Mouse (Mus musculus) bone marrow, adult 2 months (tissue): ENCODE measurements around the gene Rad51b. TPM values are rescaled to one million over a fixed set of nuclear protein-coding genes. Genes with fewer than 3 reads are reported as not detected.

ENCODE experiments used
- H3K27ac ChIP-seq: fragments of 200-500 bp; 2 replicates; pipeline ENCODE4 v1.5.1; 2012; ENCODE audit warnings: low read depth, mild to moderate bottlenecking, control low read depth, inconsistent platforms, low read length; ENCODE audit not compliant: control insufficient read depth, poor library complexity, insufficient read depth
- H3K4me1 ChIP-seq: fragments of 200-500 bp; 2 replicates; pipeline ENCODE4 v1.6.1; 2011; ENCODE audit warnings: low read length; ENCODE audit not compliant: control insufficient read depth, insufficient read depth
- H3K4me3 ChIP-seq: fragments of 200-500 bp; replicated peaks from 2 replicates; pipeline ENCODE3; 2011; ENCODE audit warnings: mild to moderate bottlenecking, low read depth, low read length, control low read depth; ENCODE audit not compliant: control insufficient read depth
- CTCF ChIP-seq: fragments of 200-500 bp; IDR thresholded peaks from 2 replicates; pipeline ENCODE4 v1.5.1; 2011; ENCODE audit warnings: low read length, control low read depth; ENCODE audit not compliant: control insufficient read depth, insufficient read depth
- POLR2A ChIP-seq: fragments of 200-500 bp; IDR thresholded peaks from 2 replicates; pipeline ENCODE4 v1.6.1; 2011; ENCODE audit warnings: low read depth, mild to moderate bottlenecking, control low read depth, low read length, borderline replicate concordance; ENCODE audit not compliant: control insufficient read depth
- WGBS: fragments of 180-500 bp; shearing (Covaris S2); methylation state at CpG from one replicate; pipeline ENCODE4 v1.1.7; 2018; 5-methylcytosine and 5-hydroxymethylcytosine counted together
- polyA plus RNA-seq: library from polyadenylated mRNA; stranded (reverse); fragments of >200 nt; gene quantifications from 2 replicates; pipeline ENCODE4 v1.2.4, GENCODE M21; 2011; ENCODE audit warnings: low replicate concordance; ENCODE audit not compliant: missing spikeins, insufficient read depth, insufficient read length

Rad51b gene
- polyA plus RNA-seq, 1 experiment, result 2.3 TPM

GRCm38 (mm10) chr12:79807410-79807847 is 510.3 kb downstream of the Rad51b start:
- H3K4me1 ChIP-seq, result no peaks in the 10 kb centered on the region
- TF ChIP-seq POLR2A, result no peak
- no peak for TF ChIP-seq CTCF
- H3K27ac ChIP-seq, result no peak overlapping the region
- 78% methylated on average over 10 of the region's 10 CpGs for WGBS
- H3K4me3 ChIP-seq, result no peak overlapping the region

- WGBS, result 89% methylated on average over 8 of the region's 8 CpGs
- Histone ChIP-seq H3K27ac (no peak overlapping the region), H3K4me1 (no peaks in the 10 kb centered on the region), H3K4me3 (no peak overlapping the region)
- TF ChIP-seq CTCF (no peak), POLR2A (no peak)
These were observed 510.9 kb downstream of the Rad51b start for GRCm38 (mm10) chr12:79807938-79808401.

GRCm38 (mm10) chr12:79808426-79809398 is 511.6 kb downstream of the Rad51b start:
- Histone ChIP-seq H3K27ac (no peak overlapping the region), H3K4me3 (no peak overlapping the region), H3K4me1 (no peaks in the 10 kb centered on the region)
- 89% methylated on average over 18 of the region's 18 CpGs for WGBS
- TF ChIP-seq CTCF (no peak), POLR2A (no peak)

GRCm38 (mm10) chr12:79809518-79809917 is 512.4 kb downstream of the Rad51b start:
- TF ChIP-seq POLR2A (no peak), CTCF (no peak)
- Histone ChIP-seq H3K27ac (no peak overlapping the region), H3K4me3 (no peak overlapping the region), H3K4me1 (no peaks in the 10 kb centered on the region)
- 92% methylated on average over 5 of the region's 5 CpGs for WGBS

- H3K4me3 ChIP-seq, result no peak overlapping the region
- TF ChIP-seq CTCF, result no peak
- TF ChIP-seq POLR2A, result no peak
- WGBS, result 87% methylated on average over 8 of the region's 8 CpGs
- H3K27ac ChIP-seq, result no peak overlapping the region
- H3K4me1 ChIP-seq, result no peaks in the 10 kb centered on the region
These were observed 515.3 kb downstream of the Rad51b start for GRCm38 (mm10) chr12:79812422-79812821.

- WGBS, result 77% methylated on average over 18 of the region's 18 CpGs
- Histone ChIP-seq H3K4me3 (no peak overlapping the region), H3K4me1 (no peaks in the 10 kb centered on the region), H3K27ac (no peak overlapping the region)
- TF ChIP-seq POLR2A (no peak), CTCF (no peak)
These were observed 515.9 kb downstream of the Rad51b start for GRCm38 (mm10) chr12:79812838-79813563.

- H3K4me3 ChIP-seq, result no peak overlapping the region
- H3K4me1 ChIP-seq, result no peaks in the 10 kb centered on the region
- no peak overlapping the region for H3K27ac ChIP-seq
- WGBS, result 84% methylated on average over 8 of the region's 8 CpGs
- TF ChIP-seq POLR2A, result no peak
- no peak for TF ChIP-seq CTCF
These were observed 516.7 kb downstream of the Rad51b start for GRCm38 (mm10) chr12:79813566-79814305.
